Mouse (Mus musculus): ENCODE data around the gene Lysmd2. TPM values are rescaled to one million over a fixed set of nuclear protein-coding genes. Genes with fewer than 3 reads are reported as not detected.
"Not testable (repeated sequence)": the region's sequence is repeated elsewhere in the genome, so short reads cannot be mapped to it uniquely, and the experiment has no call there.

Gene Lysmd2
- polyA plus RNA-seq, 1 experiment = 11.9 TPM

DNA sequence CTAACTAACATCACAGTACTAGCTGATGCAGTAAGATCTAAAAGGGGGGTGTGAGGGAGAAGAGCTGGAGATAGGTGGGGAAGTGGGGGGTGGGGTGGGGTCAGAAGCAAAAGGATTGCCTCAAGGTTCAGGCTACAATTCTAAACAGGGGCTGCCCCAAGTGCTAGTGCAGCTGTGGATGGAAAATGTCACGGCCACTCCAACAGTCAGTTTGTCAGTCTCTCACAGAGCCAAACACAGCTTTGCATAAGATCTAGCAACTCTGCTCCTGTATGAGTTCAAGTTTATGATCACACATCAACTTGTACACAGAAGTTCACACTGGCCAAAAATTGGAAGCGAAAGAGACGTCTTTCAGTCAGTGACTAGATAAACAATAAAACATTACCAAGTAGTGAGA, 4.1 kb upstream of the Lysmd2 start:
- TF ChIP-seq GATA1 (IDR thresholded peaks at IDR 0.05; ENCODE audit: borderline replicate concordance, low read length) (no peak), FLI1 (IDR thresholded peaks at IDR 0.05; ENCODE audit: low read length) (no peak)
- H3K36me3 ChIP-seq (replicated peaks; ENCODE audit: low read length) = no peaks in the 10 kb centered on the region
- peaks cover 16% of the 10 kb centered on the region for H3K4me1 ChIP-seq
- H3K9me3 ChIP-seq = peaks cover 12% of the 10 kb centered on the region
- H3K4me3 ChIP-seq (replicated peaks) = no peak overlapping the region
- peaks cover 49% of the 10 kb centered on the region for H3K27me3 ChIP-seq (replicated peaks)

DNA sequence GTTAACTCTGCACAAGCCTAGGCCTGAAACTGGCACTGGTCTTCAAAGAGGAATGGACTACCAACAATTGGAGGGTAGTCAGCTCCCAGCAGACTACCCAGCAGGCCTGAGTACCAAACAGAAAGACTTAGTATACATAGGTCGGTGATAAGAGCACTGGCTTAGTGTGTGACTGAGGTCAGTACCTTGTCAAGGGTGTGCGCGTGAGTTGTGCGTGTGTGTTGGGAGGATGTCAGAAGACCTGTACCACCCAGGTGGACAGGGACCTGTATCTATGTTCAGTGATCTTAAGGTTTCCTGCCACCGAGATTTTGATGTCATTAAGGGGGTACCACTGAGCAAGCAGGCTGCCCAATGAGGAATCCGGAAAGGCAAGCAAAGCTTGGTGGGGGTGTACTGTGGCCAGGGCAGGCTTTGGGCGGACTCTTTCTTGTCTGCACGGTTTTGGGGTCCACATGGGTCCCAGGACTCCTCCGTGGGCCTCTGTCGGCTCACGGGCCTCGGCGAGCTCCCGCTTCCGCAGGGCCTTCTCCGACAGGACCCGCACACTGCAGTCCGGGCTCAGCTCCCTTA, 472 bp upstream of the Lysmd2 start:
- Histone ChIP-seq H3K4me3 (replicated peaks) (peak overlapping the region; percentile 92), H3K9me3 (peaks cover 4% of the 10 kb centered on the region), H3K36me3 (replicated peaks; ENCODE audit: low read length) (no peaks in the 10 kb centered on the region), H3K27me3 (replicated peaks) (peaks cover 49% of the 10 kb centered on the region), H3K4me1 (peaks cover 16% of the 10 kb centered on the region)
- TF ChIP-seq GATA1 (IDR thresholded peaks at IDR 0.05; ENCODE audit: borderline replicate concordance, low read length) = no peak
- TF ChIP-seq FLI1 (IDR thresholded peaks at IDR 0.05; ENCODE audit: low read length) = no peak

DNA sequence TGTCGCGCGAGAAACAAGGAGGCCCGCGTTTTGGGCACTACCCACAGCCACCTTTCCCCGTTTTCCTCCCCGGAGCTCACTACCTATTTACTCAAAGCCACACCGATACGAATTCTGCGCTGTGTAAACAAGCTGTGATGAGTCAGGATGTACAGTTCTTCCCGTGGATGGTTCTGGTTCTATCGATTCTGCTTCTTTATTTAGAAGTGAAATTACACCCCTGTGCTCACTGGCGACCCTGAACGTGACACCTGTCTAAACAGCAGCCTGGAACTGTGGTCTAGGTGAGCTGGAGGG, 715 bp downstream of the Lysmd2 start:
- Histone ChIP-seq H3K4me3 (replicated peaks) (peak overlapping the region; percentile 92), H3K36me3 (replicated peaks; ENCODE audit: low read length) (no peaks in the 10 kb centered on the region), H3K4me1 (peaks cover 16% of the 10 kb centered on the region), H3K27me3 (replicated peaks) (peaks cover 45% of the 10 kb centered on the region), H3K9me3 (no peaks in the 10 kb centered on the region)
- TF ChIP-seq FLI1 (IDR thresholded peaks at IDR 0.05; ENCODE audit: low read length) = no peak
- no peak for TF ChIP-seq GATA1 (IDR thresholded peaks at IDR 0.05; ENCODE audit: borderline replicate concordance, low read length)

DNA sequence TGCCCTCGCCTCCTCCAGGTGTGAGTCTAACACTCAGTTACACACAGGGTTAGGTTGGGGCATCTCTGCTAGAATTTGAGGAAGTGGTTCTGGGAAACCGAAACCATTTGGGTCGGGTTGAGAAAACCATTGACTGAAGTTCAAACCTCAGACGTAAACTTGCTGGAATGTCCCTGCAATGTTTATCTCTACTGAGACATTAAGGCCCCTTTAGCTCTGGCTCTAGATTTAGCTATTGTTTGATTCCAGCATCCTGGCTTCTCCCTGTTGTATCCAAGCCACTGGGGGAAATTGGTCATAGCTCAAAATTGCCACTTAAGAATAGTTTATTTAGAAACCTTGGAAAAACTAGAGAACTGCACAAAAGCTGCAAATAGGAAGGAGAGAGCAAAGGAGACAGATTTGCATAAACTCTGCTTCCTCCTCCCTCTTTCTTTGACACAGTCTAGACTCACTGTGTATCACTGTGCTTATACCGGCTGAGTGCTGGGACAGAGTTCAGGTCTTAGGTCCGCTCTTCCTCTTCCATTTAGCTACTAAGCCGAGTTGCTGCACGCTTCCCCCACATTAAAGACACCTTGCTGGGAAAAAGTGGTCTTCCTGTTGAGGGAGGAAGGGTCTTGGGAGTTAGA, 5.4 kb downstream of the Lysmd2 start:
- no peaks in the 10 kb centered on the region for H3K9me3 ChIP-seq
- peaks cover 13% of the 10 kb centered on the region for H3K27me3 ChIP-seq (replicated peaks)
- TF ChIP-seq FLI1 (IDR thresholded peaks at IDR 0.05; ENCODE audit: low read length) (no peak), GATA1 (IDR thresholded peaks at IDR 0.05; ENCODE audit: borderline replicate concordance, low read length) (no peak)
- H3K4me1 ChIP-seq = peaks cover 5% of the 10 kb centered on the region
- no peak overlapping the region for H3K4me3 ChIP-seq (replicated peaks)
- H3K36me3 ChIP-seq (replicated peaks; ENCODE audit: low read length) = no peaks in the 10 kb centered on the region

DNA sequence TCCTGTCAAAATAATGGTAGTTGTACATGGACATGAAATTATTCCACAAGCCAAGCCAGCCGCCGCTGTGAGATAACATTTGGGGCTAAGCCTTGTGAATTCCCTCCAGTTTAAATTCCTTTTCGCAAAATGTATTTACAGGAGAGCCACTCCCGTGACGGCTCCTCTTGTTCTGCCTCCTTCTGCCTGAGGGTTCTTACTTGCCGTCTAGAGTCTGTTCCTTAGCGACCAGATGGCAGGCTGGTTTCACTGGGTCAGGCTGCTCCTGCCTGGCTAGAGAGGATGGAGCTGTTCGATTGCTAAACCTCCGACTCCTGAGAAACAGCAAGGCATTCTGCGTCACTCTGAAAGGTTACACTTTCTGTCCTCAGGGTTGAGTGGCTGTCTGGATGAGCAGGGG, 6.6 kb downstream of the Lysmd2 start:
- Histone ChIP-seq H3K4me3 (replicated peaks) (no peak overlapping the region), H3K9me3 (no peaks in the 10 kb centered on the region), H3K36me3 (replicated peaks; ENCODE audit: low read length) (no peaks in the 10 kb centered on the region), H3K27me3 (replicated peaks) (peaks cover 2% of the 10 kb centered on the region), H3K4me1 (no peaks in the 10 kb centered on the region)
- TF ChIP-seq GATA1 (IDR thresholded peaks at IDR 0.05; ENCODE audit: borderline replicate concordance, low read length) (no peak), FLI1 (IDR thresholded peaks at IDR 0.05; ENCODE audit: low read length) (no peak)

DNA sequence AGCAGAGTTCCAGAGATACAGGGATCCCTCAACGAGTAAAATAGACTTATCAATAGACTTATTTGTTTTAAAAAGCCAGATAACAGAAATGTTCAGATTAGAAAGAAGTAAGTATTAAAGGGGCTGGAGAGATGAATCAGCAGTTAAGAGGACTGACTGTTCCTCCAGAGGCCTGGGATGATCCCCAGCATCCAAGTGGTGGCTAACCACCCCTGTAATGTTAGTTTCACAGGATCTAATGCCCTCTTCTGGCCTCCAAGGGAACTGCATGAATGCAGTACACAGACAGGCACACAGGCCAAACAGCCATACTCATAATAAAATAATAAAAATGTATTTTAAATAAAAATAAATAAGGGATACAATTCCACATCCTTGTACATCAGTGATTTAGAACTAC, 7.4 kb downstream of the Lysmd2 start:
- no peaks in the 10 kb centered on the region for H3K9me3 ChIP-seq

DNA sequence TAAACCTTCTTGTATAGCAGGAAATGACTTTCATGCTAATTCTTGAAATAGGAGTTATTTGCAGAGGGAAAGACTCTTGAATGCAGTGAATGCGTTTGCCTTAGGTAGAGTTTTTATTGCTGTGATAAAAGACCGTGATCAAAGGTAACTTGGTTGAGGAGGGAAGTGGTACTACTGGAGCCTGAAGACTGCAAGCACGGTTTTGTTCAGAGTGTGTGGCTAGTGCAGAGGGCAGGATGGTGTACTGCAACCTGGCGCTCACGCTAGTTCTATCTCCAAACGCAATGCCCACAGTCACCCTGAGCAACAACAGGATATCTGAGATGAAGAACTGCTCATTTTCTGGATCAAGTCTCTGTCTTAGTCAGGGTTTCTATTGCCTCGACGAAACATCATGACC, 8.1 kb downstream of the Lysmd2 start:
- no peaks in the 10 kb centered on the region for H3K27me3 ChIP-seq (replicated peaks)
- no peaks in the 10 kb centered on the region for H3K9me3 ChIP-seq
- TF ChIP-seq GATA1 (IDR thresholded peaks at IDR 0.05; ENCODE audit: borderline replicate concordance, low read length) (no peak), FLI1 (IDR thresholded peaks at IDR 0.05; ENCODE audit: low read length) (no peak)
- H3K36me3 ChIP-seq (replicated peaks; ENCODE audit: low read length) = no peaks in the 10 kb centered on the region
- H3K4me1 ChIP-seq = no peaks in the 10 kb centered on the region
- no peak overlapping the region for H3K4me3 ChIP-seq (replicated peaks)

More for the DNA sequence above, 7.4 kb downstream of the Lysmd2 start:
- no peaks in the 10 kb centered on the region for H3K4me1 ChIP-seq
- TF ChIP-seq FLI1 (IDR thresholded peaks at IDR 0.05; ENCODE audit: low read length) (no peak), GATA1 (IDR thresholded peaks at IDR 0.05; ENCODE audit: borderline replicate concordance, low read length) (no peak)
- no peak overlapping the region for H3K4me3 ChIP-seq (replicated peaks)
- no peaks in the 10 kb centered on the region for H3K36me3 ChIP-seq (replicated peaks; ENCODE audit: low read length)
- H3K27me3 ChIP-seq (replicated peaks) = no peaks in the 10 kb centered on the region

DNA sequence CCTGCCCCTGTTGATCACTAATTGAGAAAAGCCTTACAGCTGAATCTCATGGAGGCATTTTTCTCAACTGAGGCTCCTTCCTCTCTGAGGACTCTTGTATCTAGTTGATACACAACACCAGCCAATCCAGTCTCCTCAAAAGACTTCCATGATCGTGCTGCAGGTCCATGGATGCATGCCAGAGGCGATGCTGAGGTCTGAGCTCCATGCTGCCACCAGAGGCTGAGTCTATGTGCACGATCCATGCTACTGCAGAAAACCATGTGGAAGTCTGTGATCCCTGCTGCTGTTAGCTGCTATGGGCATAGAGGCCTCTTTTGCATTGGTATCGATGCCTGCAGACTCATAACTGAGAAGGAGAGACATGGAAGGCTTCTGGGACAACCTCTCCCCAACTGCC, 8.7 kb downstream of the Lysmd2 start:
- H3K9me3 ChIP-seq = no peaks in the 10 kb centered on the region
- TF ChIP-seq GATA1 (IDR thresholded peaks at IDR 0.05; ENCODE audit: borderline replicate concordance, low read length) (no peak), FLI1 (IDR thresholded peaks at IDR 0.05; ENCODE audit: low read length) (no peak)
- no peaks in the 10 kb centered on the region for H3K4me1 ChIP-seq
- no peak overlapping the region for H3K4me3 ChIP-seq (replicated peaks)
- H3K36me3 ChIP-seq (replicated peaks; ENCODE audit: low read length) = no peaks in the 10 kb centered on the region
- no peaks in the 10 kb centered on the region for H3K27me3 ChIP-seq (replicated peaks)

DNA sequence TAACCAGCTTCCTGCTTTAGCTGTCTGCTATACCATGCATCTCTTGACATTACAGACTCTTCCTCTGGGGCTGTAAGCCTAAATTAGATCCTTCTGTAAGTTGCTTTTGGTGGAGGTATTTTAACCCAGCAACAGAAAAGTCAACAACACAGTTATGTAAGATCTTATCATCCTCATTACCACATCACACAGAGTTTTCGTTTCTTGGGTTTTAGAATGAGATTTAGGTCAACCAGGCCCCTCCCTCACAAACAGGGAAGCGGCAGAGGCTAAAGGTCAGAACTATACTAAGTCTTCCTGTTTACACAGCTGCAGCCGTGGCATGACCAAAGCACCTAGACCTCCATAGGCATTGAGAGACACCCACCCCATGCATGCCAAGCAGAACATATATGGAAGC, 19.9 kb downstream of the Lysmd2 start:
- Histone ChIP-seq H3K27me3 (replicated peaks) (no peaks in the 10 kb centered on the region), H3K36me3 (replicated peaks; ENCODE audit: low read length) (no peaks in the 10 kb centered on the region), H3K4me3 (replicated peaks) (no peak overlapping the region), H3K4me1 (no peaks in the 10 kb centered on the region), H3K9me3 (peaks cover 21% of the 10 kb centered on the region)
- TF ChIP-seq FLI1 (IDR thresholded peaks at IDR 0.05; ENCODE audit: low read length) (no peak), GATA1 (IDR thresholded peaks at IDR 0.05; ENCODE audit: borderline replicate concordance, low read length) (no peak)

DNA sequence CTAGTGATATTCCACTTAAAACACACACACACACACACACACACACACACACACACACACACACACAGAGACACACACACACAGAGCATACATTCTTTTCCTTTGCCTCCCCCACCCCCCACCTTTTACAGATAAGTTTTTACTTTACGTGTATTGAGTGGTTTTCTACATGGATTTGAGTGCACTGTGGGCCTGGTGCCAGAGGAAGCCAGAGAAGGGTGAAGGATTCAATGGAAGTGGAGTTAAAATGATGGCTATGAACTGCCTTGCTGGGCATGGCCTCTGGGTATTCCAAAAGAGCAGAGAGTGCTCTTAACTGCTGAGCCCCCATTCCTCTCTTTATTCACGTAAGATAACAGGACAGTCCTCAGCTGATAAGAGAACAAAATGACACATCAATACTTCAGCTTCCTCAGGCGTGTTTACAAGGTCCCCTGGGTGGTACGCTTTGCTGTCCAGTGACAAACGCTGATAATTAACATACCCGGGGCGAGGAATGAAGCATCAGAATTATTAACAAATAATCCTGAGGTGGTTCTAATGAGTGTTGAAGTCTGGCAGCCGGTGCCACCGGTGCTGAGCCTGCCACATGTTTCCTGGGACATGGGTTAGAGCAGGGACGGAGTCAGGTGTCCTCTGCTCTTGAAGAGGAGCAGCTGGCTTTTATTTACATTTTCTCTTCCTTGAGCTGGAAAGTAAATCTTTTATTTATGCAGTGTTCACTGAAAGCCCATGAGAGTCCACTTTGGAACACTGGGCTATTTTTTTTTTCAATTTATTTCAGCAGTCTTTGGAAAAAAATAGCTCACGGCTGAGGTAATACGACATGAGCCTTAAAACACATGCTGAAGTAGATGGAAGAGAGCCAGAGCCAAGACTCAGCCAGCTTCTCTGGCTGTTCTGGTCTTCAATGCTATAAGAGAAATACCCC, 28.7 kb downstream of the Lysmd2 start:
- Histone ChIP-seq H3K4me3 (replicated peaks) (no peak overlapping the region), H3K36me3 (replicated peaks; ENCODE audit: low read length) (no peaks in the 10 kb centered on the region), H3K9me3 (no peaks in the 10 kb centered on the region), H3K4me1 (no peaks in the 10 kb centered on the region), H3K27me3 (replicated peaks) (no peaks in the 10 kb centered on the region)
- TF ChIP-seq GATA1 (IDR thresholded peaks at IDR 0.05; ENCODE audit: borderline replicate concordance, low read length) (no peak), FLI1 (IDR thresholded peaks at IDR 0.05; ENCODE audit: low read length) (no peak)

DNA sequence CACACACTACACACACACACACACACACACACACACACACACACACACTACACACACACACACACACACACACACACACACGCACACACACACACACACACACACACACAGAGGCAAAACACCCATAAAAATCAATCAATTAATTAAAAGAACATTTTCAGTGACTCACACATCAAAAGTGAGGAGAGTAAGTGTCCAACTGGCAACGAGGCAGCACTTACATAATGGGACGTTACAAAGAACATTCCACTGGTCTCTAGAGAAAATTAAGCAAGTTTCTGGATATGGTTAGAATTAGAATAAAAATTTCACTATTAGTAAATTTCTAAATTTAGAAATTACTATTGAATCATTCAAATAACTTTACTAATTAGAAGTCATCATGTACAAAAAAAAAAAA, 30.9 kb downstream of the Lysmd2 start:
- not testable (repeated sequence) for H3K36me3 ChIP-seq (replicated peaks; ENCODE audit: low read length); H3K4me3 ChIP-seq (replicated peaks); H3K9me3 ChIP-seq; H3K4me1 ChIP-seq; H3K27me3 ChIP-seq (replicated peaks)
